Mouse (Mus musculus): ENCODE measurements around the gene Aup1. TPM values are rescaled to one million over a fixed set of nuclear protein-coding genes. Genes with fewer than 3 reads are reported as not detected.

Gene Aup1
- polyA plus RNA-seq, 1 experiment from 2014 or later: 221 TPM

DNA sequence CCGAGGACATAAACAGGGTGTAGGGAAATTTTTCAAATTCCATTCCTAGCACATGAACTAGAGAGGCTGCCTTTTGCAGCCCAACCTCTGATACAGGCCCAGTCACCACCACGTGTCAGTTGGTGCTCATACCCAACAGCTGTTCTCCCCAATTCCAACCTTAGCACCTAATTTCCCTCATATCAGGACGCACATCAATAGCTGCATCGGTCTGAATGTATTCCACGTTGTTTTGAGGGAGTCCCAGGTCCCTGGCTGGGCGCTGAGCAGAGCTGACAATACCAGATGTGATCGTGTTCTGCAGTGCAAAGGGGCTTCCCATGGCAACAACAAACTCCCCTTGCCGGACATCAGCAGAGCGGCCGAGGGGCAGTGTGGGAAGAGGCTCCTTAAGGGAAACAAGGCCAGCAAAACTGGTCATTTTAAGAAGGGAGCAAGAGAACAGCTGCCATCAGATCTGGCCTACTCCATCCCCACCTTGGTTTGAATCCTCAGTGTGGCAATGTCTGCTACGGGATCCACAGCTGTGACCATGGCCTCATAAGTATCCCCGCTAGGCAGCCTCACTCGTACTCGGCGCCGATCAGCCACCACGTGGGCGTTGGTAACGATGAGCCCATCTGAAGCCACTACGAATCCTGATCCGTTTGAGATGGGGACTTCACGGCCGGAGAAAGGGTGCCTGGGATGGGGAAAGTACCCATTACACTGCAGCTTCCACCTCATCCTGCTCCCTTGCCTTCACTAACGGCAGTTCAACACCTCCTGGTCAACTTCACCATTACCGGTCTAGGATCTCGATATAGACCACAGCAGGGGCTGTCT is 973 bp upstream of the Aup1 start:
- H3K4me1 ChIP-seq: peaks cover 28% of the 10 kb centered on the region
- no peaks in the 10 kb centered on the region for H3K27me3 ChIP-seq
- WGBS: 2% methylated on average over 26 of the region's 26 CpGs
- ATAC-seq (replicated peaks; ENCODE audit: low FRiP score): peak; percentile 2; the same call in 1 of the 2 replicates
- H3K9ac ChIP-seq: peak overlapping the region; percentile 94
- peak overlapping the region; percentile 99 for H3K4me3 ChIP-seq (replicated peaks)
- no peaks in the 10 kb centered on the region for H3K9me3 ChIP-seq (replicated peaks)
- peak overlapping the region; percentile 92 for H3K27ac ChIP-seq
- peaks cover 44% of the 10 kb centered on the region for H3K36me3 ChIP-seq
- peak overlapping the region; percentile 93 for H3K4me2 ChIP-seq

DNA sequence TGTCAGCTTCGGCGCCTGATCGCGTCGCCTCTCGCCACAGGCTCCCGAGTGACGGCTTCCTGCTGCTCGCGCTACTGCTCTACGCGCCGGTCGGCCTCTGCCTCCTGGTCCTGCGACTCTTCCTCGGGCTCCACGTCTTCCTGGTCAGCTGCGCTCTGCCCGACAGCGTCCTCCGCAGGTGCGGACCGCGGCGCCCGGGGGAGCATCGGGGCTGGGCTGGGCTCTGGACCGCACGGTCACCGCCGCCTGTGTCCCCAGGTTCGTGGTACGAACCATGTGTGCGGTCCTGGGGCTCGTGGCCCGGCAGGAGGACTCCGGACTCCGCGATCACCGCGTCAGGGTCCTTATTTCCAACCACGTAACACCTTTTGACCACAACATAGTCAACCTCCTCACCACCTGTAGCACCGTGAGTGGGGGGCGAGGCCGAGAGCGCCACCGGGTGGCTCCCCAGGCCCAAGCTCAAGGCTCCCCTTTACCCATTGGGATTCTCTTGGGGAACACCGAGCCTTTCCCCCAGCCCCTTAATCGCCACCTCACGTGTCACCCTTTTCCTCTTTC is 630 bp downstream of the Aup1 start, which contains the start of gene Htra2:
TSS of gene Htra2 (minus strand) at position 403 of the 561 bp plus-strand sequence.
- no peaks in the 10 kb centered on the region for H3K27me3 ChIP-seq
- H3K4me2 ChIP-seq: peak within 1 kb of the TSS; percentile 93
- H3K9me3 ChIP-seq (replicated peaks): no peaks in the 10 kb centered on the region
- peak within 1 kb of the TSS; percentile 99 for H3K4me3 ChIP-seq (replicated peaks)
- peak within 1 kb of the TSS; percentile 94 for H3K9ac ChIP-seq
- peaks cover 42% of the 10 kb centered on the region for H3K36me3 ChIP-seq
- peak within 1 kb of the TSS; percentile 92 for H3K27ac ChIP-seq
- WGBS: 0% methylated on average over 50 of the region's 50 CpGs
- ATAC-seq (replicated peaks; ENCODE audit: low FRiP score): peak; percentile 38
- peaks cover 28% of the 10 kb centered on the region for H3K4me1 ChIP-seq

DNA sequence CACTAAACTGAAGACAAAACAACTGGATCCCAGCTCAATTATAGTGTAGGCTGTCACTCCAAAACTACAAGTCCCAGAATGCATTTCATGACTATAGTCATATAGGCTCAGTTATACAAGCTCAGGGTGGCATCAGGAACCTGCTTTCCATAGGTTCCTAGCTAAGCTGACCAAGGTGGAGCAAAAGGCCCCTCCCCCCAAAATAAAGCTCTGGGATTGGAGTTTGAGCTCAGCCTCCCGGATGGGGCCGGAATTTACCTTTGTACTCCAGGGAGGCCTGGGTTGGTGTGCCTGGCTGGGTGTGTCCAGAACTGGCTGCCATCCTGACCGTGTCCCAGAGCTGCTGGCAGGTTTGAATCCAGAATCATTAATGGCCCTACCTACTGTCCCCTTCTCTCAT is 3.5 kb downstream of the Aup1 start, which contains the start of gene Dqx1:
TSS of gene Dqx1 (plus strand) at position 55 of the 400 bp plus-strand sequence.
- Histone ChIP-seq H3K4me1 (peaks cover 30% of the 10 kb centered on the region), H3K36me3 (peaks cover 23% of the 10 kb centered on the region), H3K4me3 (replicated peaks) (peak within 1 kb of the TSS; percentile 16; the same call in 1 of the 2 replicates), H3K4me2 (peak within 1 kb of the TSS; percentile 14), H3K9ac (no peak within 1 kb of the TSS), H3K27me3 (peaks cover 22% of the 10 kb centered on the region), H3K9me3 (replicated peaks) (no peaks in the 10 kb centered on the region), H3K27ac (no peak within 1 kb of the TSS; the same call in 1 of the 2 replicates)
- 40% methylated on average over 3 of the region's 3 CpGs for WGBS
- ATAC-seq (replicated peaks; ENCODE audit: low FRiP score): no peak

DNA sequence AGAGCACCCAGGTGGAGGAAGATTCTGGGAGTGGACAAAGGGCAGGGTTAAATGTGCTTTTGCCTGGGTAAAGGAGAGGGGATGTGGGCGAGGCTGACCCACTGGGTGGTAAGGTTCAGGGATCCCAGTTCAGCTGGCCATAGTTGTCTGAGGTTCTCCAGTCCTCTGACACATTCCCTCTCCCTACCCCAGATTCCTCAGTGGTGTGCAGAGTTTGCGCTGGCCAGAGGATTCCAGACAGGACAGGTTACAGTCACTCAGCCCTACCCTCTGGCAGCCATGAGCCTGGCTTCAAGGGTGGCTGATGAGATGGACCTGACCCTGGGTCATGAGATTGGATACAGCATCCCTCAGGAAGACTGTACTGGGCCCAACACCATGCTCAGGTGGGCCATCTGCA is 4.4 kb downstream of the Aup1 start:
- Histone ChIP-seq H3K9ac (no peak overlapping the region), H3K27me3 (peaks cover 32% of the 10 kb centered on the region), H3K4me1 (peaks cover 21% of the 10 kb centered on the region), H3K4me2 (peak overlapping the region; percentile 14), H3K9me3 (replicated peaks) (no peaks in the 10 kb centered on the region), H3K27ac (no peak overlapping the region), H3K4me3 (replicated peaks) (no peak overlapping the region), H3K36me3 (peaks cover 23% of the 10 kb centered on the region)
- no peak for ATAC-seq (replicated peaks; ENCODE audit: low FRiP score)
- WGBS: 88% methylated on average over 2 of the region's 2 CpGs

DNA sequence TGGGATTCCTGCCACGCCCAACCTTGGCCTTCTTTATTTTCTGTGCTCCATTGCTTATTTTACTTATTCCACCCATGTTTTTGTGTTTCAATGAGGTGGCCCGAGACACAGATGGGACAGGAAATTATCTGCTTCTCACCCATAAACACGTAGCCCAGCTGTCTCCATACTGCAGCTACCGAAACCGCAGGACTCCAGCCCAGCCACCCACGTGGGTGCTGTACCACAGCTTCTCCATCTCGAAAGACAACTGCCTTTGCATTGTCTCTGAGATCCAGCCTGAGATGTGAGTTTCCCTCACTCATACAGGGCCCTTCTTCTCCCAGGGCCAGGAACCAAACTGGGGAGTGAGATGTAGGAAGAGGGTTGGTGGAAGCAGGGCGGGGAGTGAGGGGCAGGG is 11.7 kb downstream of the Aup1 start:
- peaks cover 100% of the 10 kb centered on the region for H3K27me3 ChIP-seq
- H3K4me2 ChIP-seq: no peak overlapping the region
- peaks cover 28% of the 10 kb centered on the region for H3K4me1 ChIP-seq
- no peak overlapping the region for H3K27ac ChIP-seq
- H3K36me3 ChIP-seq: no peaks in the 10 kb centered on the region
- WGBS: 50% methylated on average over 8 of the region's 8 CpGs
- no peak overlapping the region for H3K9ac ChIP-seq
- no peaks in the 10 kb centered on the region for H3K9me3 ChIP-seq (replicated peaks)
- H3K4me3 ChIP-seq (replicated peaks): no peak overlapping the region
- no peak for ATAC-seq (replicated peaks; ENCODE audit: low FRiP score)

DNA sequence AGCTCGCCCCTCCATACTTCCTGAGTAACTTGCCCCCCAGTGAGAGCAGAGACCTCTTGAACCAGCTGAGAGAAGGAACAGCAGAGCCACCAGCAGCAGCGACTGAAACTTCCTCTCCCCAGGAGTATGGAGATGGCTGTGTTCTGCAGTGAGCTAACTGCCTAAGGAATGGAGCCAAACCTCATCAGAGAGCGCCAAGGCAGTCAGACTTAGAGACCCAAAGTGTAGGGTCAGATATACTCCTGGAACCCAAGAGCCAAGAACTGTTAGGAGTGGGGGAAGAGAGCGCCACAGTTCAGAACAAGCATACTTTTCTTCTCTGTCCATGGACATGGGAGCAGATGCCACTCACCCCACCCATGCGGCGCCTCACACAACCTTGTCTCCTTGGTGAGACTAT is 12.1 kb downstream of the Aup1 start:
- Histone ChIP-seq H3K27me3 (peaks cover 100% of the 10 kb centered on the region), H3K4me3 (replicated peaks) (no peak overlapping the region), H3K9ac (no peak overlapping the region), H3K27ac (no peak overlapping the region), H3K4me2 (no peak overlapping the region), H3K9me3 (replicated peaks) (no peaks in the 10 kb centered on the region), H3K36me3 (no peaks in the 10 kb centered on the region), H3K4me1 (peaks cover 32% of the 10 kb centered on the region)
- no peak for ATAC-seq (replicated peaks; ENCODE audit: low FRiP score)
- WGBS: 30% methylated on average over 6 of the region's 6 CpGs

DNA sequence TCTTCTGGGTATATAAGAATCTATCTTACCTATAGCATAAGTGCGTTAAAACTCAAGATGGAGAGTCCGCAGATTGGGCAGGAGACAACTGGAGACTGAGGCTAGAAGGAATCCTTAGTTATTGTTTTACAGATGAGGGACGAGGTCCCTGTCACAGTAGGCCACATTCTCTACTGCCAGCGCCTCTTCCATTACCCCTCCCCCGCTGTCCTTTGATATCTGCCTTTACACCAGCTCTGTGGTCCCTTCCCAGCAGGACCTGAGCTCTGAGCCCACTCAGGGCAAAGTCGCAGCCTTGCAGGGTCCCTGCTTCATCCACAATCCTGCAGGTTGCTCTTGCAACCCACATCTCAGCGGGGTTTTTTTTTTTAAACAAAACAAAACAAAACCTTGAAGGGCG is 13.9 kb downstream of the Aup1 start:
- WGBS: 11% methylated on average over 8 of the region's 8 CpGs
- H3K27me3 ChIP-seq: peaks cover 100% of the 10 kb centered on the region
- H3K4me2 ChIP-seq: peak overlapping the region; percentile 62
- H3K9ac ChIP-seq: no peak overlapping the region
- ATAC-seq (replicated peaks; ENCODE audit: low FRiP score): no peak
- H3K4me3 ChIP-seq (replicated peaks): peak overlapping the region; percentile 41
- H3K9me3 ChIP-seq (replicated peaks): no peaks in the 10 kb centered on the region
- H3K36me3 ChIP-seq: no peaks in the 10 kb centered on the region
- no peak overlapping the region for H3K27ac ChIP-seq
- H3K4me1 ChIP-seq: peaks cover 33% of the 10 kb centered on the region

DNA sequence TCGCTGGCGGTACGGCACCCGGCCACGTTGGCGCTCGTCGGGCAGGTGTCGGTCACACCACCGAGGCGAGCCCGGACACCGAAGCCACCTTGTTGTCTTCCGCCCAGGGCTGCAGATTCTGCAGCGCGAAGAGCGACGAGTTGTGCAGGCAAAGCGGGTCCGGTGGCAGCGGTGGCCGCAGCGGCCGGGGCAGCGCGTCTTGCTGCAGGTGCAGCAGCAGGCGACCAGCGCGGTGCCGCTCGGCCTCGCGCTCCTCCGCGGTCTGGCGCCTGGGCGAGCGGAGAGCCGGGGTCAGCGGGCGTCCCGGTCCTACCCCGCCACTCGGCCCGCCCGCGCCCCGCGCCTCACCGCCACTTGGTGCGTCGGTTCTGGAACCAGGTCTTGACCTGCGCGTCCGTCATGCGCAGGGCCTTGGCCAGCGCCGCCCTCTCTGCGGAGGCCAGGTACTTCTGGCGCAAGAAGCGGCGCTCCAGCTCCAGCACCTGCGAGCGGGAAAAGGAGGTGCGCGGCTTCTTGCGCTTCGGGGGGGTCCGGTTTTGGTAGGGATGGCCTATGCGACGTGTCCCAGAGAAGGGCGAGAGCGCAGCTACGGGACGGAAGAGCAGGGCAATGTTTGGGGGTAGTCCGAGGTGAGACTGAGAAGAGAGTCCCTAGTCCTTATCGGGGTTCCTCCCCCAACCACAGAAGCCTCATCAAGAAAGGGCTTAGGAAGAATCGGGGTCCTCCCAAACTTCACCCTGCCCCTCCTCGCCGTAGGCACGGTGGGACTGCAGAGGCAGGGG is 14.6 kb downstream of the Aup1 start:
- Histone ChIP-seq H3K4me3 (replicated peaks) (peak overlapping the region; percentile 41), H3K4me1 (peaks cover 33% of the 10 kb centered on the region), H3K9me3 (replicated peaks) (no peaks in the 10 kb centered on the region), H3K27ac (no peak overlapping the region), H3K27me3 (peaks cover 99% of the 10 kb centered on the region), H3K4me2 (peak overlapping the region; percentile 62), H3K9ac (no peak overlapping the region), H3K36me3 (no peaks in the 10 kb centered on the region)
- ATAC-seq (replicated peaks; ENCODE audit: low FRiP score): no peak
- WGBS: under 1% methylated on average over 81 of the region's 81 CpGs

DNA sequence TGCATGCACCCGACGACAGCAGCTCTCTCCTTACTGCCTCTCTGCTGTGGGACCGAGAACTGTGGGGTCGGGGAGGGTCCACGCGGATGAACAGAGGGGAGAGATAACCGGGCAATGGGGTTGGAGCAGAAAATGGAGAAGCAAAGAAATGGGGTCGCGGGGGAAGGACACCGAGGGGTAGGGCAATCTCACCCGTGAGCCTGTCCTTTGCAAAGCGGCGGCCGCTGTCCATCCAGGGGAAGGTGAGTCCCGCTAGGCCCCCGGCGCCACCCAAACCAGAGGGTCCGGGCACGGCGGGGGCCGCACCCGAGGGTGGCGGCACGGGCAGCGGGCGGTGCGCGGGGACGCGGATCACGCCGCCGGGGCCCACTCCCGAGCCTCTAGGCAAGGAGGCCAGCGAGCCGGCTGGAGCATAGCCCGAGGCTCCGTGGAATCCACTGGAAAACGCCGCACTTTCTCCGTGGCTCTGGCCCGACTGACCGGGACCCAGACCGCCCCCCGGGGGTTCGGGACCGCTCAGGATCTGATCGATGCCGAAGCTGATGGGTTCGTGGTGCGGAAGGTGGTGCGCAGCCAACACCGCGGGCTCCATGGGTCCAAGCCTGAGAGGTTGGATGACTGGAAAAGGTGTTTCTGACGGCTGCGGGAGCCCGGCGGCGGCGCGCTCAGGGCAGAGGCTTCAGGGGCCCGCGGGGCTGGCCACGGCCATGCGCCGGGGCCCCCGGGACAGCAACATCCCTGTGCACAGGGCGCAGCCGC is 15.3 kb downstream of the Aup1 start:
- H3K4me3 ChIP-seq (replicated peaks): peak overlapping the region; percentile 41
- no peaks in the 10 kb centered on the region for H3K36me3 ChIP-seq
- no peak overlapping the region for H3K9ac ChIP-seq
- H3K27me3 ChIP-seq: peaks cover 99% of the 10 kb centered on the region
- H3K9me3 ChIP-seq (replicated peaks): no peaks in the 10 kb centered on the region
- H3K4me1 ChIP-seq: peaks cover 33% of the 10 kb centered on the region
- H3K27ac ChIP-seq: no peak overlapping the region
- peak; percentile 37; the same call in 1 of the 2 replicates for ATAC-seq (replicated peaks; ENCODE audit: low FRiP score)
- WGBS: under 1% methylated on average over 62 of the region's 69 CpGs
- H3K4me2 ChIP-seq: peak overlapping the region; percentile 62

DNA sequence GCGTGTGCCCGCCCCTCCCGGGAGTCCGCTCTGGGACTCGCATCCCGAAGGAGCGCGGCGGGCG is 15.8 kb downstream of the Aup1 start, which contains the start of gene Tlx2:
TSS of gene Tlx2 (minus strand) at position 47 of the 64 bp plus-strand sequence.
- Histone ChIP-seq H3K27me3 (peaks cover 99% of the 10 kb centered on the region), H3K4me3 (replicated peaks) (peak within 1 kb of the TSS; percentile 41), H3K36me3 (no peaks in the 10 kb centered on the region), H3K9ac (no peak within 1 kb of the TSS), H3K27ac (0 out of 2 replicates have a peak within 1 kb of the TSS, but pooled peaks have one; percentile 4), H3K9me3 (replicated peaks) (no peaks in the 10 kb centered on the region), H3K4me2 (peak within 1 kb of the TSS; percentile 62), H3K4me1 (peaks cover 33% of the 10 kb centered on the region)
- WGBS: 1% methylated on average over 10 of the region's 10 CpGs
- ATAC-seq (replicated peaks; ENCODE audit: low FRiP score): no peak

DNA sequence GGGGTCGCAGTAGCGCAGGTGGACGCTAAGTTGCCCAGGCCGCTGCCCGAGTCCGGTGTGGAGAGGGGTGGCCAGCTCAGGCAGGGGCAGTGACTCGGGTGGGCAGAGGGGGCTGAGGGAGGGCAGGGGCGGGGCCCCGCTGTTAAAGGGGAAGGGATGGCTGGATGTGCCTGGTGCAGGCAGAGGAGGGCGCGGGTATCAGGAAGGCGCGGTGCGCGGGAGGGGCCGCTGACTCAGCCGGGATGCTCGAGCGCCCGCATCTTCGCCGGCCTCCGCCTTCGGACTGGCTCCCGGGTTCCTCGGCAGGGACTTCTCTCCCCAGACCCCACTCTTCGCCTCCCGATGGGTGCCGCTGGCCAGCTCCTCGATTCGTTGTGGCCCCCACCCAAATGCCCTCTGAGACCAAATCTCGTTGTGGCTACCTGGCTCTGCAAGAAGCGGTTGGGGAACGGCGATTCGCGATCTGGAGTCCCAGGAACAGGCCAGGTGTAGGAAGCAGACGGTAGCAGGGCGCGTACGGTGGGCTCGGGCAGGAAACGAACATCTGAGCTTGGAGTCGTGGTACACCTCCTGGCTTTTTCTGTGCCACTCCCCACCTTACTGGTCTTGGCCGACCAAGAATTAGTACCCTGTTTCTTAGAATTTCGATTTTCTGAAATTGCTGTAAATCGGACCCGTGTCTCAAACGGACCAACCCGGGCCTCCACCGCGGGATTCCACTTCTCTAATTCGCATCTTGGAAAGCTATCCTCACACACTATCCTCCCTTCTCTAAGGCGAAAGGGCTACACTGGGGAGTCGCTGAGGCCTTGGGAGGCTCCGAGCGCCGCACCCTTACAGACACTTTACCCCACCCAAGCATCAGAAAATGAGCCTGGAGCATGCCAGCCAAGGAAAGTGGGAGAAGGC is 16.2 kb downstream of the Aup1 start:
- Histone ChIP-seq H3K4me3 (replicated peaks) (peak overlapping the region; percentile 41), H3K36me3 (no peaks in the 10 kb centered on the region), H3K9ac (no peak overlapping the region), H3K9me3 (replicated peaks) (no peaks in the 10 kb centered on the region), H3K27me3 (peaks cover 99% of the 10 kb centered on the region), H3K4me1 (peaks cover 33% of the 10 kb centered on the region), H3K27ac (no peak overlapping the region), H3K4me2 (peak overlapping the region; percentile 62)
- ATAC-seq (replicated peaks; ENCODE audit: low FRiP score): peak; percentile 37; the same call in 1 of the 2 replicates
- under 1% methylated on average over 58 of the region's 58 CpGs for WGBS
